Mouse (Mus musculus): ENCODE measurements around the gene Slc19a3.
"Not testable (repeated sequence)": the region's sequence is repeated elsewhere in the genome, so short reads cannot be mapped to it uniquely, and the experiment has no call there.

Slc19a3 gene

DNA sequence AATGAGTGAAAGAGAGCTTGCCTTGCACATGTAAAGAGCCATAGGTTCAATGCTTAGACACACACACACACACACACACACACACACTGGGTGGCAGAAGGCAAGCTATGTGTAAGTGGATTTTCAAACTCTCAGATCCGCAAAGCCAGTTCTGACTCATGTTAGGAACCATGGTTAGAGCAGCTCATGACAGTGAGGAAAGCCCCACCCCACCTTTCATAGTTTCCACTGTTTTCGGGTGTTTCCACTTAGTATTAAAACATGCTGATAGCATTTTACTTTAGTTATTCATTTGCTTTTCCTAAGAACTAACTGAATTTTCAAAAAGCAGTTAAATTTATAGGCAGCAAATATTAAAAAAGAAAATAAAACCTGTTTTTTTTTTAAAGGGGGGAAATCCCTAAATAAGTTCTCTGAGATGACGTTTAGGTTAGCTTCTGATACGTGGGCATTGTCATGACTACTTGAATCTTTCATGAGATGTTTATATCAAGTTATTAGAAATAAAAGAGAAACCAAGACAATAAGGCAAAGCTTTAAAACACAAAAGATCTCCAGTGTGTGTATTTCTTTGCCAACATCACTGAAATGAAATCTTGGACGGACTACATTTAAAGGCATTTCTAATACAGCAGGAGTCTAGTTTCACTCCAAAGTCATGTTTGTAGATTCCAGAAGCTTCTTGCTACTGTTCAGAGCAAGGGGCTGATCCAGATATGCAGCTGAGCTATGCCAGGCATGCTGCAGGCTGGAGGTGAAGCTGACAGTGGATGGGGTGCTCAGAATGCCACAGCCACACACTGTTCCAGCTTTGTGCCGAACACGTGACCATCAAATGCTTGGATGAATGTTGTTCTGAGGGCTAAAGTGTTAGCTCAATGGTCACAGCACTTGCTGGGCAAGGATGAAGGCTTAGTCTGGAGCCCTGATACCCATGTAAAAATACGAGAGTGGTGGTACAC lies 31.7 kb downstream of the Slc19a3 start:
- DNase-seq: no peak

DNA sequence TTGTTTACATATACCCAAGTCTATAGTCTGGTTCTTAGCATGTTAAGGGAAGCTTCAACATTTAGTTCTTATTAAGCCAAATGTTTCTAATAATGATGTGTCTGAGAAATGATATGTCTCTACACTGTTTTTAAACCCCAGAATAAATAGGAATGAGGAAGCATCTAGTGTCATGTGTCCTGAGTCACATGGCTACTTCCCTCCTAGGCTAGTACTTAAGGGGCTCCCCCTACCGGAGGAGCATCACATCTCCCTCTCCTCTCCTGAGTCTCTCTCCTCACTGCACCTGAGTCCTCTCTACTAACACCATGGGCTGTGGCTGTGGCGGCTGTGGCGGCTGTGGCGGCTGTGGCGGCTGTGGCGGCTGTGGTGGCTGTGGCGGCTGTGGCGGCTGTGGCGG lies 37.9 kb downstream of the Slc19a3 start, which contains the start of gene Gm47959:
TSS of gene Gm47959 (plus strand) at position 243 of the 400 bp plus-strand sequence.
- not testable (repeated sequence) for DNase-seq

DNA sequence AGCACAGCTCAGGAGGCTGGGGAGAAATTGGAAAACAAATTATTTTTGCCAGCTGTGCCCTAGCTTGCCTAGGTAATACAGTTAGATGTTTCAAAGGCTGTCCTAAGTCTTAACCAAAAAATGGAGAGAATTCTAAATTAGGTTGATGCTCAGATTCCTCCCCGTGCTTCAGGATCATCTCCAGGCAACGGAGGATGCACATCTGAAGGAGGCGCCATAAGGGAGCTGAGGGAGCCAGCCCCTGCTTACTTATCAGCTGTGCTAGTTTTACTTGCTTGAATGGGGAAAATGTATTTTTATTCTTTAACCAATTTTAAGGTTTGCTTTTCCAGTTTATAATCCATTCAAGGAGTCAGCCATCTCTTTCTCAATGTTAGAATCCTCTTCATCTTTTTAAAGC lies 44.3 kb downstream of the Slc19a3 start:
- DNase-seq: no peak

DNA sequence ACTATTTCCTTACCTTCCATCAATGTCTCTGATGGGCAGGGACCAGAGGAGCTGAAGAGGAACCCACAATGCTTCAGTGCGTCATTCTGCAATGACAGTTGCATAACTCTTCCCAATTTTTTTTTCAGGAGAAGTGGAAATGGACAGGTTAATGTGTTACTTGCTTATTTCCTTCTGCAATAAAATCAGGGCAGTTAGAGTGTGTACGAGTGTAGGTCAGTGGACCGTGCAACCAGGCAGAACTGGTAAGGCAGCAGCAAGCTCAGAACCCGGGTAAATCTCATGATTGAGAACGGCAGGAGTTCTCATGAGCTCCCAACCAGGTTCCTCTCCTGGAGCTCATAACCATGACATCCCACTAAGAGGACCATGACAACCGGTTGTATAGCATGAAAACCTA lies 46.2 kb downstream of the Slc19a3 start:
- no peak for DNase-seq

DNA sequence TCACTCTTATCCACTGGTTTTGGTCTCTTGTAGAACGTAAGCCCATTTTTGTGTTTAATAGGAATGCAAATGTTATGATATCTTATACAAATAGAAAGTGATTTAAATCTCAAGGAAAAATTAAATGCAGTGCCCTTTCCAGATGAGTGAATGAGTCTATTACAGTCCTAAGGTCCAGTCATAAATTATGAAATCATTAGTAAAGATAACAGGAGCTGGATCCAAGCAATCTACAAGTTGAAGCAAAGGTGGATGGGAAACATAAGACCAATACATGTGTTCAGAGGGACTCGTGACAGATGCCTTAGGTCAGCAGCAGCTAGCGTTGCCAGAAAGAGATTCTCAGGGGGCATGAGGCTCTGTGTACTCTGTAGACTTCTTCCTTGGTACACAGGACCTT lies 46.7 kb downstream of the Slc19a3 start:
- DNase-seq: no peak

DNA sequence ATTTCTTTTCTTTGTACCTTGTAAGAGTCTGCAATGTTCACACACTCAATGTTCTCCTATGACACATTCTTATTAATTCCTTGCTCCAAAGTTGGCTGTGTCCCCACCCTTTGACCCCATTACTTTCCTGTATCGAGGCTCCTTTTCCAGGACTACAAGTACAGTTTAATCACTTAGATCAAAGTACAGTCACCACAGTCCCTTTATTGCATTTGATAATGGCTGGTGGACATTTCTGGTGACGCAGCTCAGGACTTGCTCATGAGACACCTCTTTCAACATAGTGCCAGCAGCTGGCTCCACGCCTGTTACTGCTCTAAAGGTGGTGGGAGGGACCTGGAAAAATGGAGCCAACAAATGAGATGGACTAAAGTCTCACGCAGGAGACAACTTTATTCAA lies 47.2 kb downstream of the Slc19a3 start:
- no peak for DNase-seq

DNA sequence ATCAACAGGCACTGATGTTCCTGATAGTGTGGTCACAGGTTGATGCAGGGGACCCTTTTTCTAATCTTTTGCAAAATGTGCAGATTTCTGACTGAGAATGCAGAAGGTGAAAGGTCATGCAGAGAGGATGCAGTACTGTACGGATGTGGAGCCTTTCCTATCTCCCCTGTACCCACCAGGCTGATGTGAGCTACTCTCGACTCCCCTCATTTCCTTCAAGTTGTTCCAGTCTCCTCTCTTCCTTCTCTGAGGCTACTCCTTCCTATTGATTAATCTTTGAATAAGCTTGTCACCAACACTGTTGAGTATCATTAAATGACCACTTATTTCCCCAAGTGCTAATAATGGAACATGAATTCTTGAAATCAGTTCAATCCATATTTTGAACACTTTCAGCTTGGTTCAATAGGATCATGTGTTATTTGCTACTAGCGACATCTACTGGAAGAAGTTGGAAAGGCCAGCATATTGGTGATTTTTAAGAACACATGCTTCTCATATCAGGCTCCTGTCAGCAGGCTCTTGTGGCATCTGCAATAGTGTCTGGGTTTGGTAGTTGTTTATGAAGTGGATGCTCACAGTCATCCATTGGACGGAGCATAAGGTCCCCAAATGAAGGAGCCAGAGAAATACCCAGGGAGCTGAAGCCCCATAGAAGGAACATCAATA lies 50.6 kb downstream of the Slc19a3 start:
- DNase-seq: peak; percentile 23 to 53

DNA sequence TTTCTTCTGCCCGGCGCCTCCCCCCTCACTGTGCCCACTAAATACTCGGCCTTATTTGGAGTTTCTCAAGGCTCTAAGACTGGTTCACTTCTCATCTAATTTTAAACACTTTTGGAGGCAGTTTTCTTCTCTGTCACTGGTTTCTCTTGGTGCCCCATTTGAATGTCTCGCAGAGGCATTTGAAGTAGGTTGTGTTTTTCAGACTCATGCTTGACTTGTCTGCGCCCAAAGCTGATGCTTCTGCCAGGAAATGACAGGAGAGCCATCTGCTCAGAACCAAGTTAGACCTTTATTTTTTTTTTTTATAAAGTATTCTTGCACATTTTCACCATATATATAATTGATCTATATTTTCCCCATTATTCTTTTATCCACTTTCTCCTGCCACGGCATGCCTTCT lies 51.5 kb downstream of the Slc19a3 start:
- no peak for DNase-seq

DNA sequence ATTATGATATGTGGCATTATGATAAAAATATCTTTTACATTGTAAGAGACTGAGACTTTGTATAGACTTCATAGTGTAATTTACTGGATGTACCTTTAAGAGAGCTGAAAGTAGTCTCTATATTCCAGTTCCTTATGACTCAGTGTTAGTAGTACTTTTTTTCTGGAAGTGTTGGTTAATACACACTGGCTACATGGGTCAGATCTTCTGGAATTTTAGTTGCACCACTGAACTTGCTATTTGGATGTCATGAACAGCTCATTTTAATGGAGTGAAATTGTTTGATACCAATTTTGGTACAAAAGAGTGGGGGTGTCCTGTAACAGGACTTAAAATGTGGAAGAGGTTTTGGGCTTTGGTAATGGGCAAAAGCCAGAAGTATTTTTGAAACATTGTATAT lies 60.4 kb downstream of the Slc19a3 start:
- no peak for DNase-seq

DNA sequence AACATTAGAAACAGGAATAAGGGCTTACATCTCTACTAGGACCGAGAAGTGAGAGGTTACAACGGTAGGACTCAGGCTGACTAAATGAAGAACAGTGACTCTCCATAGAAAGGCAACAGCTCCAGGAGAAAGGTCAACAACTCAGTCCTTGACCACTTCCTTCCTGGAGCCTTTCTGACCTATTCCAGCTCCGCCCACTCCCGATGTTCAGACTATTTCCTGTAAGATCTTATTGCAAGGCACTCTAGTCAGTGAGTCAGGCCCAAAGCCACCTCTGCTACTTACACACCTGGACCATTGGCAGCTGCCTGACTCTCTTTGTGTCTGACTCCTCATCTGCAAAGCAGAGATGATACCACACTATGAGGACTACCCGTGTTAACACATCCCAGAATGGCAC lies 62.5 kb downstream of the Slc19a3 start:
- DNase-seq: no peak

DNA sequence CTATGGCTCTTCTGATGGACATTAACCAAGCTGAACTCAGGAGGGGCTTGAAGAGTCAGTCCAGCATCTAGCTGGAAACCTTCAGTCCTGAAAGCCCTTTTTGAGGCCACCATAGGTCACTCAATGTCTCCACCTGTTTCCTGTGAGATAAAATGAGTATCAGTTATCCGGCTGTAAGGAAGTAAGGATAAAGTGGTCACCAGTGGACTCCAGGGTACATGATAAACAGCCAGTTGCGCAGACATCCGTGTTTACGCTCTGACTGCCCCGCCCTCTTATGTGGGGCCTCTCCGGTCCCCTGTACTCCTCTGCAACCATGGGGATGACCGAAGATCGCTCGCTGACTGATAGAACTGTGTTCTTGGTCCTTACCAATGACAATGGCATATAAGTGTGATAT lies 63.9 kb downstream of the Slc19a3 start:
- no peak for DNase-seq

DNA sequence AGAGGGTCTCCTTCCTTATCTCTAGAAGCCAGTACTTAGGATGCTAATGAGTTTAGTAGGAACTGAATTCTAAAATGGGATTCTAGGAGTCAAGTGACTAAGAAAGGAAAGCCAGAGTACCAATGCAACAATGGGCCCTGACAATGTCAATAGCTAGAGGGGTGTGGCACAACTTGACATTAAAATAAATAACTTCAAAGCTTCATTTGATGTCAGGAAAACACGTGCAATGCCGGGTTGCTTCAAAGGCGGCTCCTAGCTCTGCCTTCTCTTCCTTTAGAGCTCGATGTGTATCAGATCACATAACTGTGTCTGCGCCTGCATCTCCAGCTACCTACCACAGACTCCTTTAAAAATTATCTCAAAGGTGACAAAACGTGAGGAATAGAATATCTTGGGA lies 64.3 kb downstream of the Slc19a3 start:
- no peak for DNase-seq

DNA sequence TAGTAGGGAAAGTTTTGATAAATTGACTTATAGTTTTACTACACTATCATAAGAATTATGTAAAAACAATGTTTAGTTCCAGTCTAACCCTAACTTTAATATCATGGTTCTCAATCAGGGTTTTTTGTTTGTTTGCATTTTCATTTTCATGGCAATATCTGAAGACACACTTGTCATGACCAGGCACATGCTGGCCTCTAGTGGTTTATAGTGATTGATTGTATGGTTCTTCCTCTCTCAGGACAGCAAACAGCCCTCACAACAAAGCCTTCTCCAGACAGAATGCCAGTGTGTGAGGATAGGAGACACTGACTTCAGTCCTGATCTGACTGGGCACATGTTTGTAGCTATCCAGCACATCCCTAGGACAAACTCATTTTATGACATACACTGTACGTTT lies 65.0 kb downstream of the Slc19a3 start:
- no peak for DNase-seq

DNA sequence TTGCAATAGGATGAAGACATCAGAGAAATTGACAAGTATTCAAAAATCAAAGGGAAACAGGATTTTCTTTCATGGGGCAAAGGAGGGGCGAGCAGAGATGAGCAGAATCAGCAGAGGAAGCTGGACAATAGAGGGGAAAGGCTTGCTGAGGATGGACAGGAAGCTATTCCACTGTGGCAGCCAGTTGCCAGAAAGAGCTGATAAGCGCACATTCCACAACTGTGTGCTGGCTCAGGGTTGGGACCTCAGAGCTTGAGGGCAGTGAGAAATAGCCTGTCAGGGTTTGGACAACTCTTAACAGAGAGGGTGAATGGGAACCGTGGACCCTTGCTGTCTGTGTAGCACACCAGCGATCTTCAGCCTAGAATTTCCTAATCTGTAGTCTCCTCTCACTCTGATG lies 66.2 kb downstream of the Slc19a3 start:
- DNase-seq: no peak

DNA sequence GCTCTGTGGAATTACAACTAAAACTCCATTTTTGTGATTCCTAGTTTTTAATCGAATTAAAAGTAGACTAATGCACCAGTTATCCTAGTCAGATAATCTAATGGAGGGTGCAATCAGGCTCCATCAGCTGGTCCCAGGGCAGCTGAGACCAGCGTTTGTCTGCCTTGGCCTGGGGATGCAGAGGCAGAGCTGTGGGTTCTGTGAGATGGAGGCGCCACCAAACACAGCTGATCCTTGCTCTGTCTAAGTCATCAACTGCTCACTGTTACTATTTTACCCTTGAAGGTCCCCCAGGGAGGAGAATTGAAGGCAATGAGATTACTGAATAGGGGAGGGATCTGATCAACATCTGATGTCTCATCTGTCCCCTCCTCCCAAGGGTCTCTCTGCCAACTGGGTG lies 71.8 kb downstream of the Slc19a3 start:
- DNase-seq: no peak

Measured in cerebellum, adult 18-20 months (tissue).